Mouse (Mus musculus): ENCODE measurements around the gene Dusp7. TPM values are rescaled to one million over a fixed set of nuclear protein-coding genes. Genes with fewer than 3 reads are reported as not detected.
A peak's percentile ranks its signal among the peaks of the same experiment; 100 is the strongest.

Dusp7 gene
- total RNA-seq, 2 experiments from 2014 or later = 15.0 to 41.9 TPM

DNA sequence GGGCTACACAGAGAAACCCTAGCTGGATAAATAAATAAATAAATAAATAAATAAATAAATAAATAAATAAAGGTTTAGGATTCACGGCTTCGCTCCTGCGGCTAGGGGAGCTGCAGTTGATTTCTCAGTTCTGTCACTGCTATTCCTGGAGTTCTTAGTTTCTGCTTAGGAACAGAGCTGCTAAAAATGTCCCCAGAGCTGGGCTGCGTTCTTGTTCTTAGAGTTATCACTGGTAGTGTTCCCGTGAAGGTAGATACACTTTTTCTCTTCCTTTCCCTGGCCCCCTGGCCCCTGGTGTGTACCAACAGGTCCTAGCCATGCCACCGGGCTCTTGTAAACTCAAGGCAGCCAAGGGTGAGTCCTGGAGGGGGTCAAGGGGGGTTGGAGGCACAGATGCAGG is 48.4 kb downstream of the Dusp7 start:
- no peak for ATAC-seq (replicated peaks; ENCODE audit: poor library complexity)

DNA sequence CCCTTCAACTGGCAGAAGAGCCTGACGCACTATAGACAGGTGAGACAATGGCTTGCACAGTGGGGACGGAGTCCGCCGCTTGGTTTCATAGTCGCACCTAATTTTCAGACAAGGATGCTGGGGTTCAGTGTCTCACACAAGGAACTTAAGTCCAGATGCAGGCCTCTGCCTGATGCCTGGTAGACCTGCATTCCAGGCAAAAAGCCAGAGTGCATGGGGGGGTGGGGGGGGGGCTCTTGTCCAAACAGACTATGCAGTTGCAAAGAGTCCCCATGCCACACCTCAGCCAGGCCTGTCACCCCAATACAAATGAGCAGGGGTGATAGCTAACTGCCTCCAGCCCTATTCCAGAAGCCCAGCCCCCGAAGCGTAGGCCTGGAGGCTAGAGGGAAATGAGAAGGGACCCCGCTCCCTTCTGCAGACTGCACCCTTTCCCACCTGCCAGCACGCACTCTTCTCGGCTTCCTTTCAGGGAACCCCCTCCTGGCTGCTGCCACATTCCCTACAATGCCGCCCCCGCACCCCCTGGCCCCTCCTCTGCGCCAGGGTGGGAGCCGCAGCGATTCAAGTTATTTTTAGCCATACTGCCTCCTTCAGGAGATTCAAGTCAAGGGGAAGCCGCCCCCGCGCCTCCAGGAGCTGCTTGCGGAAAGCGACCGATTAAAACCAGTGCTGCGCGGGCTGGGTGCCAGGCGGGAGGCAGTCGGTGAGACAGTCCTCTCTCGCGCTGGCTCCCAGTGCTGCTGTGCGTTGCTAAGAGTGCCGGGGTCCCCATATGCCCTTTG is 49.6 kb downstream of the Dusp7 start:
- peak; percentile 63 for ATAC-seq (replicated peaks; ENCODE audit: poor library complexity)

DNA sequence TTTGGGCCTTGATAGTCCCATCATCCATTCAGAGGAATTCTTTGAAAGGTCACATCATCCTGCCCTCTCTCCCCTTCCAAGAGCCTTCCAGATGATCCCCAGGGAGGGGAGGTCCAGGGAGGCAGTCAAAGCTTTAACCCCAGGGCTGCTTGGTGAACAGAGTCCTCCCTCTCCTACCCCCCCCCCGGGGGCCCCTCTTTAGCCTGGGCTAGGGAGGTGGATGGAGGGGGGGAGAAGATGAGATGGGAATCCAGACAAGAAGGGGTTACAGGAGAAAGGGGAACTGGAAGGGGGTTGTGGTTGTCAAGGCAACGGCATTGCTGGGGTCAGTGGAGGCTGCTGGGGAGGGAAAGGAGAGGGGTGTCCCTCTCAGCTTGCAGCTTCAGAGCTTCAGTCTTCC is 52.2 kb downstream of the Dusp7 start:
- peak; percentile 22; the same call in 1 of the 2 replicates for ATAC-seq (replicated peaks; ENCODE audit: poor library complexity)

DNA sequence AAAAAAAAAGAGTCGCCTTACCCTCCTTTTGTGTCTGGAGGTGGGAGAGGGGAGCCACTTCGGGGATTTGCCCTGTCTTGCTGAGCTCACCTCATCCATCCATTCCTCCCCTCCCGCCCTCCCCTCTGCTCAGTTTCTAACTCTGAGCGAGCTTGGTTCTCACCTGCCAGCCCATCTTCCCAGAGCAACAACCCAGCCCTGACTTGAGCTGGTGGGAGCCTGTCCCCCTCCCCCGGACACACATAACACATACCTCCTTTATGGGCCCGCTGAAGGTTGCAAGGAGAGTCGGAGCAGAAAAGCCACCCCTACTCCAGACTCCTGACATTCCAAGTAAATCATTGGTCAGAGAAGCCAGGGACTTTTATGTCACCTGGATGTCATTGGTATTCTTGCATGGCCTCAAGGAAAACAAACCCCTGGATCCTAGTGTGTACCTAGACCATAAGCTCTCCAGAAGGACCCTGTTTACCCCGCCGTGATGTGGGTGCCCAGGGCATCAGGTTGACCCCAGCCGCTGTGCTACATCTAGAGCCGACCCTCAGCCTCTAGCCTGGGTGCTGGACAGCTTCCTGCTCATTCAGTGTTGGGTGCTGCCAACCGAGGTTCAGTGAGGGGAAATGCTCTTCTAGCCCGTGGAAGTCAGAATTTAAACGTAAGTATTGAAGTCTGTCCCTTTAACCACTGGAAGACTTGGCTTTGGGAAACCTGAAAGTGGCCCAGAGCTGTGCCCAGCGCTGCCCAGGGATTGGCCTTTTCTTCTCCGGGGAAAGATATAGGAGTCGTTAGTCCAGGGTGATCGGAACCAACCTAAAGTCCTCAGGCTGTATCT is 52.8 kb downstream of the Dusp7 start:
- ATAC-seq (replicated peaks; ENCODE audit: poor library complexity) = no peak

DNA sequence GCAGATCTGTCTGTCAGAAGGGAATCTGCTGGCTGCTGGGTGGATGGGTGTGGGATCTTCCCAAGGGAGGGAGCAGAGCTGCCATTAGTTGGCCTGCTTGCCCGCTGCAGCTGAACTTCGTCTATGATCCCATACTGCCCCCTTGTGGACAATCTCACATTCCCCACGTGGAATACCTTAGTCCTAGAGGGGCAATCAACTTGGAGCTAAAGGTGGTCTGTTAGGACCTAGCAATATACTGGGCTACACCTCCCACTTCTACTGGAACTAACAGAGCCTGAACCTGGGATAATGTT is 53.4 kb downstream of the Dusp7 start:
- ATAC-seq (replicated peaks; ENCODE audit: poor library complexity) = peak; percentile 92

Other genes with a start within 250 kb of the Dusp7 start
- gene Glyctk, start 210.5 kb upstream of the Dusp7 start, total RNA-seq (2015) = 0.37 and 0.39 TPM in 2 replicates
- 0.98 and 1.2 TPM in 2 replicates for gene Glyctk, start 210.5 kb upstream of the Dusp7 start, total RNA-seq (2017)
- gene Wdr82, start 197.7 kb upstream of the Dusp7 start, total RNA-seq (2015) = 58.1 and 58.5 TPM in 2 replicates
- gene Wdr82, start 197.7 kb upstream of the Dusp7 start, total RNA-seq (2017) = 63.6 and 72.5 TPM in 2 replicates
- gene Ppm1m, start 168.9 kb upstream of the Dusp7 start, total RNA-seq (2015) = 14.3 and 16.9 TPM in 2 replicates
- 15.5 and 23.7 TPM in 2 replicates for gene Ppm1m, start 168.9 kb upstream of the Dusp7 start, total RNA-seq (2017)
- 45.1 and 46.4 TPM in 2 replicates for gene Twf2, start 165.5 kb upstream of the Dusp7 start, total RNA-seq (2015)
- gene Twf2, start 165.5 kb upstream of the Dusp7 start, total RNA-seq (2017) = 67.5 and 80.6 TPM in 2 replicates
- 2.2 and 4.5 TPM in 2 replicates for gene Tlr9, start 146.0 kb upstream of the Dusp7 start, total RNA-seq (2015)
- 0.37 and 0.46 TPM in 2 replicates for gene Tlr9, start 146.0 kb upstream of the Dusp7 start, total RNA-seq (2017)
- gene Alas1, start 120.0 kb upstream of the Dusp7 start, total RNA-seq (2015) = 559 and 576 TPM in 2 replicates
- 961 and 988 TPM in 2 replicates for gene Alas1, start 120.0 kb upstream of the Dusp7 start, total RNA-seq (2017)
- 38.9 and 50.1 TPM in 2 replicates for gene Poc1a, start 87.6 kb upstream of the Dusp7 start, total RNA-seq (2015)
- gene Poc1a, start 87.6 kb upstream of the Dusp7 start, total RNA-seq (2017) = 33.2 and 43.8 TPM in 2 replicates
- gene Rpl29, start 60.8 kb downstream of the Dusp7 start, total RNA-seq (2015) = 3,403 and 3,618 TPM in 2 replicates
- 1,606 and 1,752 TPM in 2 replicates for gene Rpl29, start 60.8 kb downstream of the Dusp7 start, total RNA-seq (2017)
- gene Acy1, start 69.7 kb downstream of the Dusp7 start, total RNA-seq (2015) = 13.7 TPM in 2 replicates
- 27.2 and 31.3 TPM in 2 replicates for gene Acy1, start 69.7 kb downstream of the Dusp7 start, total RNA-seq (2017)
- gene Abhd14b, start 78.8 kb downstream of the Dusp7 start, total RNA-seq (2015) = 15.8 and 19.1 TPM in 2 replicates
- gene Abhd14b, start 78.8 kb downstream of the Dusp7 start, total RNA-seq (2017) = 8.4 and 11.7 TPM in 2 replicates
- gene Abhd14a, start 79.0 kb downstream of the Dusp7 start, total RNA-seq (2015) = 21.3 and 23.4 TPM in 2 replicates
- gene Abhd14a, start 79.0 kb downstream of the Dusp7 start, total RNA-seq (2017) = 27.3 and 30.2 TPM in 2 replicates
- gene Pcbp4, start 84.7 kb downstream of the Dusp7 start, total RNA-seq (2015) = 0.91 and 1.7 TPM in 2 replicates
- gene Pcbp4, start 84.7 kb downstream of the Dusp7 start, total RNA-seq (2017) = 0.96 and 2.7 TPM in 2 replicates
- gene Gpr62, start 97.3 kb downstream of the Dusp7 start, total RNA-seq (2015) = not detected in 2 replicates
- not detected in 2 replicates for gene Gpr62, start 97.3 kb downstream of the Dusp7 start, total RNA-seq (2017)
- 18.9 and 21.3 TPM in 2 replicates for gene Rrp9, start 107.3 kb downstream of the Dusp7 start, total RNA-seq (2015)
- 45.2 and 50.1 TPM in 2 replicates for gene Rrp9, start 107.3 kb downstream of the Dusp7 start, total RNA-seq (2017)
- 5.9 and 7.0 TPM in 2 replicates for gene Parp3, start 108.3 kb downstream of the Dusp7 start, total RNA-seq (2015)
- gene Parp3, start 108.3 kb downstream of the Dusp7 start, total RNA-seq (2017) = 8.0 and 12.1 TPM in 2 replicates
- not detected in 2 replicates for gene Iqcf1, start 131.3 kb downstream of the Dusp7 start, total RNA-seq (2015)
- not detected in 2 replicates for gene Iqcf1, start 131.3 kb downstream of the Dusp7 start, total RNA-seq (2017)
- gene Iqcf5, start 145.9 kb downstream of the Dusp7 start, total RNA-seq (2015) = not detected in 2 replicates
- gene Iqcf5, start 145.9 kb downstream of the Dusp7 start, total RNA-seq (2017) = not detected in 2 replicates
- not detected in 2 replicates for gene Iqcf3, start 193.0 kb downstream of the Dusp7 start, total RNA-seq (2015)
- gene Iqcf3, start 193.0 kb downstream of the Dusp7 start, total RNA-seq (2017) = not detected in 2 replicates
- not detected in 2 replicates for gene Iqcf4, start 202.4 kb downstream of the Dusp7 start, total RNA-seq (2015)
- gene Iqcf4, start 202.4 kb downstream of the Dusp7 start, total RNA-seq (2017) = not detected in 2 replicates

Data from megakaryocyte progenitor cell, adult 5-6 weeks (primary cell).